Mouse (Mus musculus): ENCODE measurements at regions not wholly inside any gene's neighbourhood (a gene's known extent, or its start where the extent isn't known, plus 50 kb on each side); places are given as distances from the start of the nearest gene placed in this dataset.

GRCm38 (mm10) chr4:131525236-131525635 lies 312.9 kb downstream of the Ptpru start:
- DNase-seq (no peak), ATAC-seq (no peak)
- Histone ChIP-seq H3K9me3 (ENCODE audit: low read length) (no peaks in the 10 kb centered on the region), H3K4me2 (ENCODE audit: low read depth) (no peak overlapping the region), H3K9ac (no peak overlapping the region), H3K27me3 (ENCODE audit: insufficient read depth, low read length) (no peaks in the 10 kb centered on the region), H3K4me1 (ENCODE audit: insufficient read depth) (peaks cover 3% of the 10 kb centered on the region; the same call in 1 of the 2 replicates), H3K4me3 (ENCODE audit: low read depth, low read length) (no peak overlapping the region), H3K36me3 (ENCODE audit: insufficient read depth) (no peaks in the 10 kb centered on the region), H3K27ac (ENCODE audit: low read depth, low read length) (no peak overlapping the region)
- no peak for TF ChIP-seq CTCF (IDR thresholded peaks at IDR 0.05; ENCODE audit: low read depth)
- 85% methylated on average over 3 of the region's 3 CpGs for WGBS

GRCm38 (mm10) chr4:131530491-131530890 lies 307.6 kb downstream of the Ptpru start:
- H3K36me3 ChIP-seq (ENCODE audit: insufficient read depth), result no peaks in the 10 kb centered on the region
- peak overlapping the region; percentile 57; the same call in 1 of the 2 replicates for H3K27ac ChIP-seq (ENCODE audit: low read depth, low read length)
- 62% methylated on average over 5 of the region's 5 CpGs for WGBS
- DNase-seq (peak; percentile 45), ATAC-seq (peak; percentile 75)
- no peaks in the 10 kb centered on the region for H3K27me3 ChIP-seq (ENCODE audit: insufficient read depth, low read length)
- no peaks in the 10 kb centered on the region for H3K9me3 ChIP-seq (ENCODE audit: low read length)
- 0 out of 2 replicates have a peak, but pooled peaks cover 5% of the 10 kb centered on the region for H3K4me1 ChIP-seq (ENCODE audit: insufficient read depth)
- no peak overlapping the region for H3K4me3 ChIP-seq (ENCODE audit: low read depth, low read length)
- no peak overlapping the region for H3K4me2 ChIP-seq (ENCODE audit: low read depth)
- TF ChIP-seq CTCF (IDR thresholded peaks at IDR 0.05; ENCODE audit: low read depth), result no peak
- no peak overlapping the region for H3K9ac ChIP-seq

GRCm38 (mm10) chr4:131531003-131531402 lies 307.1 kb downstream of the Ptpru start:
- Histone ChIP-seq H3K4me2 (ENCODE audit: low read depth) (no peak overlapping the region), H3K27me3 (ENCODE audit: insufficient read depth, low read length) (no peaks in the 10 kb centered on the region), H3K27ac (ENCODE audit: low read depth, low read length) (no peak overlapping the region), H3K4me1 (ENCODE audit: insufficient read depth) (0 out of 2 replicates have a peak, but pooled peaks cover 5% of the 10 kb centered on the region), H3K36me3 (ENCODE audit: insufficient read depth) (no peaks in the 10 kb centered on the region), H3K4me3 (ENCODE audit: low read depth, low read length) (no peak overlapping the region), H3K9ac (no peak overlapping the region), H3K9me3 (ENCODE audit: low read length) (no peaks in the 10 kb centered on the region)
- ATAC-seq, result no peak
- no peak for TF ChIP-seq CTCF (IDR thresholded peaks at IDR 0.05; ENCODE audit: low read depth)
- DNase-seq, result no peak
- WGBS, result 84% methylated on average over 8 of the region's 8 CpGs

GRCm38 (mm10) chr4:131534831-131535230 lies 303.3 kb downstream of the Ptpru start:
- Histone ChIP-seq H3K4me3 (ENCODE audit: low read depth, low read length) (no peak overlapping the region), H3K4me2 (ENCODE audit: low read depth) (no peak overlapping the region), H3K9ac (no peak overlapping the region), H3K36me3 (ENCODE audit: insufficient read depth) (no peaks in the 10 kb centered on the region), H3K4me1 (ENCODE audit: insufficient read depth) (0 out of 2 replicates have a peak, but pooled peaks cover 5% of the 10 kb centered on the region), H3K27ac (ENCODE audit: low read depth, low read length) (no peak overlapping the region), H3K9me3 (ENCODE audit: low read length) (no peaks in the 10 kb centered on the region), H3K27me3 (ENCODE audit: insufficient read depth, low read length) (no peaks in the 10 kb centered on the region)
- DNase-seq (no peak), ATAC-seq (no peak)
- WGBS, result 64% methylated on average over 6 of the region's 6 CpGs
- no peak for TF ChIP-seq CTCF (IDR thresholded peaks at IDR 0.05; ENCODE audit: low read depth)

GRCm38 (mm10) chr4:131538237-131538636 lies 299.9 kb downstream of the Ptpru start:
- 33% methylated on average over 4 of the region's 4 CpGs for WGBS
- no peak for TF ChIP-seq CTCF (IDR thresholded peaks at IDR 0.05; ENCODE audit: low read depth)
- no peaks in the 10 kb centered on the region for H3K36me3 ChIP-seq (ENCODE audit: insufficient read depth)
- ATAC-seq (no peak), DNase-seq (no peak)
- H3K4me1 ChIP-seq (ENCODE audit: insufficient read depth), result 0 out of 2 replicates have a peak, but pooled peaks cover 5% of the 10 kb centered on the region
- no peak overlapping the region for H3K4me3 ChIP-seq (ENCODE audit: low read depth, low read length)
- no peak overlapping the region for H3K4me2 ChIP-seq (ENCODE audit: low read depth)
- H3K27ac ChIP-seq (ENCODE audit: low read depth, low read length), result no peak overlapping the region
- H3K9me3 ChIP-seq (ENCODE audit: low read length), result no peaks in the 10 kb centered on the region
- H3K9ac ChIP-seq, result no peak overlapping the region
- H3K27me3 ChIP-seq (ENCODE audit: insufficient read depth, low read length), result no peaks in the 10 kb centered on the region

GRCm38 (mm10) chr4:131546422-131547200 lies 291.5 kb downstream of the Ptpru start:
- Histone ChIP-seq H3K4me2 (ENCODE audit: low read depth) (no peak overlapping the region), H3K4me3 (ENCODE audit: low read depth, low read length) (no peak overlapping the region), H3K9me3 (ENCODE audit: low read length) (no peaks in the 10 kb centered on the region), H3K36me3 (ENCODE audit: insufficient read depth) (no peaks in the 10 kb centered on the region), H3K27ac (ENCODE audit: low read depth, low read length) (0 out of 2 replicates have a peak overlapping the region, but pooled peaks have one; percentile 40), H3K27me3 (ENCODE audit: insufficient read depth, low read length) (no peaks in the 10 kb centered on the region), H3K9ac (no peak overlapping the region), H3K4me1 (ENCODE audit: insufficient read depth) (peaks cover 6% of the 10 kb centered on the region; the same call in 1 of the 2 replicates)
- WGBS, result 21% methylated on average over 12 of the region's 12 CpGs
- ATAC-seq (no peak), DNase-seq (no peak)
- TF ChIP-seq CTCF (IDR thresholded peaks at IDR 0.05; ENCODE audit: low read depth), result no peak

GRCm38 (mm10) chr4:131549581-131549980 lies 288.5 kb downstream of the Ptpru start:
- no peak overlapping the region for H3K4me2 ChIP-seq (ENCODE audit: low read depth)
- no peaks in the 10 kb centered on the region for H3K36me3 ChIP-seq (ENCODE audit: insufficient read depth)
- H3K4me3 ChIP-seq (ENCODE audit: low read depth, low read length), result no peak overlapping the region
- TF ChIP-seq CTCF (IDR thresholded peaks at IDR 0.05; ENCODE audit: low read depth), result no peak
- DNase-seq (peak; percentile 37), ATAC-seq (peak; percentile 78)
- no peak overlapping the region for H3K9ac ChIP-seq
- WGBS, result 76% methylated on average over 12 of the region's 12 CpGs
- H3K4me1 ChIP-seq (ENCODE audit: insufficient read depth), result peaks cover 6% of the 10 kb centered on the region; the same call in 1 of the 2 replicates
- H3K27ac ChIP-seq (ENCODE audit: low read depth, low read length), result no peak overlapping the region
- no peaks in the 10 kb centered on the region for H3K27me3 ChIP-seq (ENCODE audit: insufficient read depth, low read length)
- no peaks in the 10 kb centered on the region for H3K9me3 ChIP-seq (ENCODE audit: low read length)

Measured in forebrain, postnatal 0 days (tissue).